Mouse (Mus musculus) ES-E14 (cell line): ENCODE measurements around the gene Inca1. TPM values are rescaled to one million over a fixed set of nuclear protein-coding genes. Genes with fewer than 3 reads are reported as not detected.

Source experiments
- DNase-seq: peaks from one replicate; pipeline ENCODE4 v3.0.0-alpha.2; 2013; ENCODE audit warnings: low read depth, low spot score
- H3K27ac ChIP-seq: 2 replicates; pipeline ENCODE4 v1.5.1; 2012; ENCODE audit warnings: low read depth, mild to moderate bottlenecking, low read length, moderate library complexity, mixed read lengths; ENCODE audit not compliant: poor library complexity, insufficient read depth, severe bottlenecking
- H3K36me3 ChIP-seq: 2 replicates; pipeline ENCODE4 v1.6.1; 2012; ENCODE audit warnings: mild to moderate bottlenecking, low read length, moderate library complexity, mixed read lengths; ENCODE audit not compliant: control insufficient read depth, poor library complexity, insufficient read depth, severe bottlenecking
- H3K4me1 ChIP-seq, 2 experiments: fragments of 150-350 bp in 1 of 2; sonication (generic) in 1 of 2; 2 replicates each; pipeline ENCODE4 v1.6.1; 2012; ENCODE audit warnings: low read length in 2 of 2, mild to moderate bottlenecking in 1 of 2, mixed read lengths in 1 of 2; ENCODE audit not compliant: control insufficient read depth in 2 of 2, insufficient read depth in 2 of 2, poor library complexity in 1 of 2
- H3K4me3 ChIP-seq, 2 experiments: fragments of 150-350 bp in 1 of 2; sonication (generic) in 1 of 2; 2 replicates each; pipeline ENCODE4 v1.5.1; 2012; ENCODE audit warnings: low read length in 2 of 2, low read depth in 1 of 2, mild to moderate bottlenecking in 1 of 2, mixed read lengths in 1 of 2; ENCODE audit not compliant: insufficient read depth in 1 of 2, poor library complexity in 1 of 2, severe bottlenecking in 1 of 2
- H3K9ac ChIP-seq: 2 replicates; pipeline ENCODE4 v1.6.1; 2012; ENCODE audit warnings: low read depth, mild to moderate bottlenecking, low read length, mixed read lengths; ENCODE audit not compliant: poor library complexity, insufficient read depth, severe bottlenecking
- H3K9me3 ChIP-seq: fragments of 150-350 bp; sonication (generic); 2 replicates; pipeline ENCODE4 v1.6.1; 2012; ENCODE audit warnings: low read depth, mild to moderate bottlenecking, low read length; ENCODE audit not compliant: control insufficient read depth, insufficient read depth
- CHD2 ChIP-seq: IDR thresholded peaks from 2 replicates; pipeline ENCODE4 v1.6.1; 2014; ENCODE audit warnings: mild to moderate bottlenecking, low read depth, low read length, inconsistent platforms
- HCFC1 ChIP-seq: IDR thresholded peaks from 2 replicates; pipeline ENCODE4 v1.6.1; 2012; ENCODE audit warnings: low read length, inconsistent platforms, borderline replicate concordance; ENCODE audit not compliant: insufficient read depth
- MAFK ChIP-seq: IDR thresholded peaks from 2 replicates; pipeline ENCODE4 v1.6.1; 2014; ENCODE audit warnings: mild to moderate bottlenecking, low read depth, low read length, inconsistent platforms; ENCODE audit not compliant: insufficient read depth
- ZC3H11A ChIP-seq: IDR thresholded peaks from 2 replicates; pipeline ENCODE4 v1.6.1; 2012; ENCODE audit warnings: low read depth, mild to moderate bottlenecking, inconsistent platforms, low read length, borderline replicate concordance
- ZNF384 ChIP-seq: IDR thresholded peaks from 2 replicates; pipeline ENCODE4 v1.6.1; 2012; ENCODE audit warnings: low read depth, low read length, inconsistent platforms
- in situ Hi-C, 2 experiments: fragments of 600-800 bp; cut with MboI; formaldehyde crosslinking; loops; one replicate each; pipeline ENCODE4 v1.15.1; 2025; ENCODE audit warnings: low sequenced_read_pairs in 2 of 2, inconsistent platforms in 1 of 2; ENCODE audit not compliant: unreplicated experiment in 2 of 2
- total RNA-seq: library from RNA; depleted of rRNA; stranded (reverse); fragments of 300-350 nt; gene quantifications from 2 replicates; pipeline ENCODE4 v1.2.3, GENCODE M21; 2012; rRNA removed

The Inca1 gene
- total RNA-seq = 0.48 and 1.2 TPM in 2 replicates

- Histone ChIP-seq H3K4me3 (peak within 1 kb of the TSS; percentile 90 to 100), H3K4me1 (peaks cover 0 to 10% of the 10 kb centered on the region in 2 experiments; a peak in 2 of 4 replicates), H3K27ac (peak within 1 kb of the TSS; percentile 84), H3K9me3 (no peaks in the 10 kb centered on the region), H3K36me3 (peaks cover 10% of the 10 kb centered on the region), H3K9ac (peak within 1 kb of the TSS; percentile 89)
- peak; percentile 80 for DNase-seq
- TF ChIP-seq HCFC1 = 0 out of 2 replicates have a peak, but pooled peaks have one; percentile 53
- no peak for TF ChIP-seq ZNF384
- in situ Hi-C loops = no loop called here
Measured at GRCm38 (mm10) chr11:70699722-70700556, at the start of gene Inca1, which contains the start of gene Kif1c. Gene Inca1, minus strand, starts transcription at chr11:70700155. Gene Kif1c, plus strand, starts transcription at chr11:70700548.

- no peaks in the 10 kb centered on the region for H3K9me3 ChIP-seq
- no peak for TF ChIP-seq ZNF384
- no peak overlapping the region for H3K27ac ChIP-seq
- H3K9ac ChIP-seq = no peak overlapping the region
- DNase-seq = no peak
- no peak overlapping the region for H3K4me3 ChIP-seq
- in situ Hi-C loops = no loop called here
- no peaks in the 10 kb centered on the region for H3K36me3 ChIP-seq
- no peaks in the 10 kb centered on the region for H3K4me1 ChIP-seq
Measured at GRCm38 (mm10) chr11:70747876-70748545, 48.1 kb upstream of the Inca1 start.

- Histone ChIP-seq H3K36me3 (no peaks in the 10 kb centered on the region), H3K27ac (no peak overlapping the region), H3K4me3 (no peak overlapping the region), H3K4me1 (no peaks in the 10 kb centered on the region), H3K9me3 (no peaks in the 10 kb centered on the region), H3K9ac (no peak overlapping the region)
- DNase-seq = no peak
- in situ Hi-C loops = no loop called here
- TF ChIP-seq CHD2 = no peak
- TF ChIP-seq HCFC1 = no peak
- no peak for TF ChIP-seq ZNF384
- TF ChIP-seq ZC3H11A = no peak
- TF ChIP-seq MAFK = no peak
Measured at GRCm38 (mm10) chr11:70745636-70746035, 45.7 kb upstream of the Inca1 start.

GRCm38 (mm10) chr11:70742581-70743459 is 42.9 kb upstream of the Inca1 start:
- DNase-seq = no peak
- H3K9me3 ChIP-seq = no peaks in the 10 kb centered on the region
- no peaks in the 10 kb centered on the region for H3K36me3 ChIP-seq
- H3K4me1 ChIP-seq = peaks cover 0 to 2% of the 10 kb centered on the region in 2 experiments; a peak in 1 of 4 replicates
- TF ChIP-seq ZNF384 (no peak), HCFC1 (no peak), ZC3H11A (no peak), MAFK (no peak), CHD2 (no peak)
- no peak overlapping the region for H3K9ac ChIP-seq
- no peak overlapping the region for H3K27ac ChIP-seq
- in situ Hi-C loops = no loop called here
- H3K4me3 ChIP-seq = no peak overlapping the region
